Mouse (Mus musculus) kidney, postnatal 14 days (tissue): ENCODE measurements around the gene Pde8a.

Source experiments
- DNase-seq: peaks from one replicate; pipeline ENCODE4 v3.0.0; 2022; ENCODE audit warnings: mixed read lengths

The Pde8a gene

DNA sequence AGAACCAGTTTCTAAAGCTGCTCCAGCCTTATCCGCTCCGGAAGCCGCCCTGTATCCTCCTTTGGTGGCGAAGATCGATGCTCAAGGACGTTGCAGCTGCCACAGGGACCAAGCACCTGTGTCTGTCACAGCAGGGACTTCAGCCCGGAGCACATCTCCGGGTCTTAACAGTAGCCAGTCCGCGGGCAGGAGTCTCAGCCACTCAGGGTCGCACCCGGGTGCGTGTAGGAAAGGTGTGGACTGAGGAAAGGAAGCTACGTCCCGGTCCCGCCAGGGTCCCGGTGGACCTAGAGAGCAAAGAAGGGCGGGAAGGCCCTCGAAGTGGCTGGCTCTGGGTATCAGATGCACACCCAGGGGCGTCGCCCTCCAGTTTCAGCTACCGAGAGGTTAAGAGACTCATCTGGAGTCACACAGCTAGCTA is 1.1 kb upstream of the Pde8a start:
- DNase-seq: peak; percentile 90

DNA sequence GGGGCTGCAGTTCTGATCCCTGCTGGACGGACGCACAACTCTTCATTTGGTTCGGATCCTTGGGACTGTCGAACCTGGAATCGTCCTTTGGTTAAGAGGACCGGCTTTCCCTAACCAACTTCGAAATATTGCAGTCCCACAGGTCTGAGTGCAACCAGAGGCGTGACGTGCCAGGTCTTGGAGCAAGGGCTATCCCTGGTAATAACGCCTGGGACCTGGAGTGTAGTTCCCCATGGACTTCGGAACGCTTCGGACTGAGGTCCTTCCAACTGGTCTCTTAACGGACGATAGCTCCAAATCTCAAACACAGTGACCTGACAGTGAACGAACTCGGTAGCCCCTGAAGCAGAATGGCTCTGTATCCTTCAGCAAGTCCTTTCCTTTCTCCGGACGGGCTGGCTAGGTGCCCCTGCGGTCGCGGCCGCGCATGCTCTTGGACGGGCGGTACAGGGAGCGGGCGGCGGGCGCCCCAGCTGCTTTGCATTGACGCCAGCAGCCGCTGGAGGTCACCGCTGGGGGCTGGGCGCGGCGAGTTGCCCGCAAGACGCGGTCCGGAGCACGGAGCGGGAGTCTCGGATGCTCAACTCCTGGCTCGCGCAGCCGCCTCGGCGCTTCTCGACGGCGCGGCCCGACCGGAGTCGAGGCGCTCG is 574 bp upstream of the Pde8a start:
- DNase-seq: peak; percentile 99

DNA sequence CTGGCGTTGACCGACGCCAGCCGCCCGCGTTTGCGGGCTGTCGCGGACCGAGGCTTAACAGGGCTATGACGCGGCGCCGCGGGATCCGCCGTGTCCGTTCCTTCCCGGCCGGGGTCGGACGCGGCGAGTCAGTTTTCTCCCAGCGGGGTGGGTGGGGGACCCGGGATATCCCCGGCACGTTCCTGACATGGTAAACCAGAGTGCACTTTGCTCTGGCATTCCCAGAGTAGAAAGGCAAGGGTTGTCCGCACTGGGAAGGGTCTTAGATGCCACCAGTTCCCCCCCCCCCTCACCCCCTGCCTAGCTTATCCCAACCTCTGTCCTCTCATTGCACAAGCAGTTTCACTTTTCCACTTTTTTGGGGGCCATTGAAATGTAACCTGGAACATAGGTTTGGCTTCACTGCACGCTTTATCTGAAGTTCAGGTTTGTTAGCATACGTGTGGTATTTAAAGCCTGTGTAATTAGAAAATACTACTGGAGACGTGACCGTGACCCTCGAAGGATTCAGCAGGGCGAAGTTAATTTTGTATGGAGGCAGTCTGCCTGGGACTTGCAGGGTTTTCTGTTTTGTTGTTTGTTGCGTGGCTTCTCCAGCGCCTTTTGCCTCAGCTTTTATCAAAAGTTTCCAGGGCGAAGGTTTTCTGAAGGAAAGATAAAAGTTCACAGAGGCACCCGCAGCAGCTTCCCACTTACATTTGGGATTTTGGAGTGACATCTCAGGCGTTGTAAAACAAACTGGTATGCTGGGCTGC is 934 bp downstream of the Pde8a start:
- no peak for DNase-seq

DNA sequence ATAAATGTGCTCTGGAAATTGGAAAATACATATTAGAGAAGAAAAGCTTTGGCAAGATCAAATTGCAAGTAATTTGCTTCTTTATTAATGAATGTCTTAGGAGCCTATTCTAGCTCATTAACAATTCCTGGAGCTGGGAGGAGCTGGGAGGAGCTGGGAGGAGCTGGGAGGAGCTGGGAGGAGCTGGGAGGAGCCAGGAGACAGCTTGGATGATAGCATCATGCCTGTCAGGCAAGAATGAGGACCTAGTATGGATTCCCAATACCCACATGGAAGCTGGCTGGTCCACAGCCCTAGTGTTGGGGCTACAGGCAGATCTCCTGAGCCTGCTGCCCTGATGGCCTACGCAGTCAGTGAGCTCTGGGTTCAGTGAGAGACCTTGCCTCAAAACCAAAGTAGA is 2.6 kb downstream of the Pde8a start:
- peak; percentile 40 for DNase-seq

DNA sequence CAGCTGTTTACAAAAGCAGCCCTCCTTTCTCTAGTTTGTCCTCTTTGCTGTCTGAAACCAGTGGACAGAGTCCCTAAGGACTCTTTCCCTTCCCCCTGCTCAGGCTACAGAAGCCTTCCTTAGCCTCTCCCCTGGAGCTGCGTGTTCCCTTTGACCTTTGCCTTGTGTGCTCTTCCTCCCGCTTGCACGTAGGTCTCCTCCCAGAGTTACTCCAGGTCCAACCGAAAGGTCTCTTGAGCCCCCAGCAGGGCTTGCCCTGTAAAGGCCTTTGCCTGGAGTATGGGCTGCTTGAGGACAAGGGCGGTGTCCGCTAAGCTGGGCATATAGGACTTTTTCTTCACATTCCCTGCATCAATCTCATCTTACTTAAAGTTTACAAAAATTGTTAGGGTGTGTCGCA is 5.9 kb downstream of the Pde8a start:
- DNase-seq: peak; percentile 36

DNA sequence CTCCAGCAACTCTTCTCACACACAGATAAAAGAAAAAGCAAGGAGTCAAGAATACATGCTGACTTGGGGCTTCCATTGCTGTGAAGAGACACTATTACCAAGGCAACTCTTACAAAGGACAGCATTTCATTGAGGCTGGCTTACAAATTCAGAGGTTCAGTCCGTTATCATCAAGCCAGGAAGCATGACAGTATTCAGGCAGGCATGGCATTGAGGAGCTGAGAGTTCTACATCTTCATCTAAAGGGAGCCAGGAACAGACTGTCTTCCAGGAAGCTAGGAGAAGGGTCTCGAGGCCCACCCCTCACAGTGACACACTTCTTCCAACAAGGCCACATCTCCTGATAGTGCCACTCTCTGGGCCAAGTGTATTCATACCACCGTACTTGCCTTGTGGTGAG is 7.0 kb downstream of the Pde8a start:
- DNase-seq: no peak

DNA sequence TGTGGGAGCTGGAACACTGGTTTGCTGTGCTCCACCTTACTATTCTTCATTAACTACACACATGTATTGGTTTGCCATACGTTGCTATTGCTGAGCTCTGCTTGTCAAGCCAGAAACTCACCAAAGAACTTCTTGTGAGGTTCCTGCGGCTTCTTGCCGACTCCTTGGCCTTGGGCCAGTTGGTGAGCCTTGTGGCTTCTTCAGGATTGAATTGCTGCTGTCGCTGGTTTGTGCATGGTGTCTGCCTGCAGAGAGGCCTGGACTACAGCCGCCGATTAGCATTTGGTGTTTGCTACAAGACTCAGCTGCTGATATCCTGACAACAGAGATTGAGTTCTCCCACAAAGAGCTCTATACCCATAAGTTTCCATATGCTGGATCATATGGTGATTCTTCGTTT is 10.9 kb downstream of the Pde8a start:
- no peak for DNase-seq

DNA sequence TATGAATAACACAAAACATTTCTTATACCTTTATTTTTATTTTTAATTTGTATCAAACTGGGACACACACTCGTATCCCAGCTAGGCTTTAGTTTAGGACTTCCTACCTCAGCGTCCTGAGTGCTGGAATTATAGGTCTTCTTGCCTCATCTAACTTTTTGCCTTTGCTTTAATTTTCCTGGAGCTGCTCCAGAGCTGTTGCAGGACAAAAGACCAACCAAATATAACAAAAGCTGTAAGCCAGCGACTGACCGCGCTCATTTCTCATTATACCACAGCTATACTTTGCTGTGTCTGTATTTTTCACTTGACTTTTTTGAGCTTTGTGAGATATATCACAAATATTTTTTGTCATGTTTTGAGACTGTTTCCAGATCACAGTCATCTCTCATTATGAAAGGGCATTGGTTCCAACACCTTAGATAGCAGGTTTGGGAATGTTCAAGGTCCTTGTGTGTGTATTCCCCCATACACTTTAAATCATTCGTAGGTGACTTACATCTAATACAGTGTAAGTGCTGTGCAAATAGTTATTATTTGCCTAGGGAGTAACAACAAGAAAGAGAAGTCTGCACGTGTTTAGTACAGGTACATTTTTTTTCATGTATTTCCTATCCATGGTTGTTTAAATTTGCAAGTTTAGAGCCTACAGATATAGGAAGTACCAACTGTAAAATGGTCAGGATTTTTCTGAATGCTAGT is 16.8 kb downstream of the Pde8a start:
- no peak for DNase-seq

DNA sequence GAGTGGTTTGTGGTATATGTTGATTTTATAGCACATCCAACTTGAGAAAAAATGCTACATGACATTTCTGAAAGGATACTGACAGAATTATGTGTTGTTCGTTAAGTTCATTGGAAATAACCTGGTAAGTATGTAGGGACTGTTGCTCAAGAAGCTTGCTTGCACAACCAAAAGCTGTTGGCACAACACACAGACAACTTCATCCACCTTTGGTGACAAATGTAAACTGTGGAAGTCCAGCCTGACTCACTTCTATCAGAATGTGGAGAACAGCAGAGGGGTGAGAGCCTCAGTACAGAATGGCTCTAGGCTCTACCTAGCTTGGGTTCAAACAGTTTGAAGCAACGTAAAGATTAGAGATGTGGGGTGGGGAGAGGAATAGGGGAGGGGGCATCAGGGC is 19.3 kb downstream of the Pde8a start:
- no peak for DNase-seq

DNA sequence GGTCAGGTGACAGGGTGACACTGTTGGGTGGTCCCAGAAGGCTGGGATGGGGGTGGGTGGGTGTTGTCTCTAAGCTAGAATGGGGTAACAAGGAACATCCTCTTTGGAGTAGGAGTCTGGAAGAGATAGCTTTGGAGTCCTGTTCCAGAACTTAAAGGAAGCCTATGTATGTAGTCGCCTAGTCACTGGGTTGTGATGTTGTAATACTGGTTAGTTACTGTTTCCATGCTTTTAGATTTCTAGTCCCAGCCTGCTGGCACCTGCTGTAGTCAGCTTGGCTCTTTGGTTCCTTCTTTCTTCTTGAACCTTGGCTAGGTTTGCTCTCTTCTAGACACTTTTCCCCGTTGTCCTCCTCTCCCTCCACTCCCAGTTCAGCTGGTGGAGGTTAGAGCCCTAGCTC is 21.7 kb downstream of the Pde8a start:
- no peak for DNase-seq

DNA sequence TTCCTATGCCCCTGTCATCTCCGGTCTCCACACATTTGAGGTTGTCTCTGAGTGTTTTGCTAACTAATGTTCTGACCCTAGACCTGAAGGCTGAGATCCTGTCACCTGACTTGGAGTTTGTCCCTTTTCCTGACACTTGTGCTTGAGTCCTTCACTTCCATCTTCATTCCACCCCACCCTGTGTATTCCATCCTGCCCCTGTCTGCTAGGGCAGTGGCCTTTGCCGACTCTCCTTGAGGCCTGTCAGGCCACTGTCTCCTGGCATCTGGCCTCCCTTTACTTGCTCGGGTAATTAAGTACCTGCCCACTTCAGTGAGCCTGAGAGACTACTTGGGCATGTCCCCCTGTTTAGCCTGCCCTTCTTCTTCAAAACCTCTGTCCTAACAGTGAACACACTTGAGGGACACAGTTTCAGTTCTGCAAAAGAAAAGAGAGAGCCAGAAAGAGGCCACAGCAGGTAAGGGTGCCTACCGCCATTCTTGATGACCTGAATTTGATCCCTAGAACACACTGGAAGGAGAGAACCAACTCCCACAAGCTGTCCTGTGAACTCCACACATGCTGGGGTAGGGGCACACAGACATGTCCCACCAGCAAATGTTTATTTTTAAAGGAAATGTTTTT is 22.3 kb downstream of the Pde8a start:
- DNase-seq: no peak

DNA sequence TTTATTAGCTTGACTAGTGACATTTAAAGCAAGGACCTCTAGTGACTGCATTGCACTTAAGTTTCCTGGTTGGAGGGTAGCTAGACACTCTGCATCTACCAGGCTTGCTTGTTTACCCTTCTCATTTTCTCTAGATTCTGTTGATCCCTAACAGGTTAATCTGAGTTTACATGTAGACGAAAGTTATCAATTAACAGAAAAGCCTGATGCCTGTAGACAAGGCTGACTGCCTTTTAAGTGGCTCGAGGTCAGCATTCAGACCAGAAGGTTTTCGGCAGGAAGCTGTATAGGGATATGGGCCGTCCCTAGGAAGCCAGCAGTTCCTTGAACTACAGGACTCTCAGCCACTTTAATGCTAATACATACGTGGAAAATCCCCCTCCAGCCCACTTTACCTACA is 30.0 kb downstream of the Pde8a start:
- DNase-seq: peak; percentile 61

DNA sequence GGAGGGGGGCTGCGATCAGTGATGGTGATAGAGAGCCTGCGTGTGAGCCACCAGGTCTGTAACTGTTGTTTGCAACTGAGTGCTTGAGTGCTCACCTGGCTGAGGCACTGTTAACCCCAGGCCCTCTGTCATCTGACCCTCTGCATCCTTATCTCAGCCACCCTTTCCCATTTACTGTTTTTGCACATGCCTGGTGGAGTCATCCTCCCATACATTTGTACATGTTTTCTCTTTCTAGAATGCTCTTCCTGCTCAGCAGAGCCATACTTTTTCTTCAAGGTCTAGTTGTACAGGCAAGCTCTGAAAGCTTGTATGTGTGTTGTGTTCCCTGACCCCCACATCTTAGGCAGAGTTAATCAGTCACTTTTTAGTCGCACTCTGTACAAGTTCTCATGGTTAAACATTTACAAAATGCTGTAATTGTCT is 36.5 kb downstream of the Pde8a start:
- DNase-seq: peak; percentile 65

DNA sequence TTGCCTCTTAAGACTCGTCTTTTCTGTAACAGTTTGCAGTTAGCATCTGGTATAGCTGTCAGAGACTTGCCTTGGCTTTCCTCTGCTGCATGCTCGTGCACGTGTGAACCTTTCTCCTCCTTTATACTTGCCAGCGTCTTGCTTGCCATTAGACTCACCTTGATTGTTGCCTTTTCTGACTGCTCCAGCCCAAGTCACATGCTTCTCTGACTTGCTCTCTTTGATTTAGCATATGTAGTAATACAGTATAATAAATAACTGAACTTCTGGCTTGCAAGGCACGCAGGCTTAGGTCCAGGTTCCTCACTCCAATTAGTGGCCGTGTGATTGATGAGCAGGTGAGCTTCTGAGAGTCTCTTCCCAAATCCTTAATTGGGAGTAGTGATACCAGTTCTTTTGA is 37.2 kb downstream of the Pde8a start:
- DNase-seq: peak; percentile 54

DNA sequence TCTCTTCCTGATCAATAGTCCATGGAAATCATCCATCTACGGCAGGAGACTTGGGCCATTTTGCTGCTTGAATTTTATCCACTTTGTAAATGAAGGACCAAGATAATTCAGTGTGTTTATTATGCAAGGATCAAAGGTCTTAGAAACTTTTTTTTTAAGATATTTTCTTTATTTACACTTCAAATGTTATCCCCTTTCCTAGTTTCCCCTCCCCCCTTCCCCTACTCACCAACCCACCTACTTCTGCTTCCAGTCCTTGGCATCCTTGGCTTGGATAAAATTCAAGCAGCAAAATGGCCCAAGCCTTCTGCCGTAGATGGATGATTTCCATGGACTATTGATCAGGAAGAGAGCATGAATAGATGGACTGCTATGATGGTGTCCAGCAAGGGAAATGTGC is 38.1 kb downstream of the Pde8a start:
- no peak for DNase-seq

DNA sequence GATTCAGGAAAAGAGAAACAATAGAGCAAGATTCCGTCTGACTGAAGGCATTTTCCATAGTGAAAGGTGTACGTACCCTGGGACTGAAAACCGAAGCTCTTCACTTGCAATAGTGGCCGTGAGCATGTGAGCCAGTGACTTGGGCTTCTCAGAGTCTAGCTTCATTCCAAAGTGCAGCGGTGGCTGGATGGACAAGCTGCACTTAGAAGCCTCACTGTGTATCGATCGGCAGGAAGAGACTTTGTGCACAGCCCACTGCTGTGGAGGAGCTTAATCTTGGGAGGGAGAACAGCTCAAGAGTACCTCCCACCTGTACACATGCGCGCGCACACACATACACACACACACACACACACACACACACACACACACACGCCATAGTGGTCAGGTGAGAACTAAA is 39.9 kb downstream of the Pde8a start:
- DNase-seq: peak; percentile 41

DNA sequence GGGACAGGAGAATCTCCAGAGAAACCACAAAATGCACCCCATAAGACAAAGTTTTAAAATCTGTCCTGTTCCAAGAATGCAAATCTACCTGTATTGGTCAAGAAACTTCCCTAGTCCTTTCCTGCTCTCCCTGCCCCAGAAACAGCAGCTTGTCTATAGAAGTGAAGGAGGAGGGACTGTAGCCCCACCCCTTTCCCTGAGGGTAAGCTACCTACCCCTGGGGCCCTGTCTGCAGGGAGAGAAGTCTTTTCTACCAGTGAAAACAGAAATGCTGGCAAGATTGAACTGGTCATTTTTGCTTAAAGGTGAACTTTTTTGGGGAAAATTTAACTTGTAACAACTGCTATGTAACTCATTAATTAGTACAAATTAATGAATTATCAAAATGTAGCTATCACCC is 41.2 kb downstream of the Pde8a start:
- DNase-seq: peak; percentile 67

DNA sequence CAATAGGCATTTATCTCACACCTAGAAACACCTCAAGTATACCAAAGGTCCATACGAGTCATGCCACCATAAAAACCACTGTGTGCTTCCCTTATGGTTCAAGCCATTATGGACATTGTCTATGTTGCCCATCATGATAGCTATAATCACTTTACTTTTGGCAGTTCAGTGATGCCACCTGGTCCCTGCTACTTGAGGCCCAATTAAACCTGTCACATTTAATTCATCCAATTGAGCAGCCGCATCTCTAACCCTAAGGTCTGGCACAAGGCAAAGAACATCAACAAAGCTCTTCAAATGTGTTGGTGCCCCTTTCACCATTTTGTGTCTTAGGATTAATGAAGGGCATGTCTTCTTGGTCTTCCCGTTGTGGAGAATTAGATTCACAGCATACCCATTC is 42.1 kb downstream of the Pde8a start:
- no peak for DNase-seq

DNA sequence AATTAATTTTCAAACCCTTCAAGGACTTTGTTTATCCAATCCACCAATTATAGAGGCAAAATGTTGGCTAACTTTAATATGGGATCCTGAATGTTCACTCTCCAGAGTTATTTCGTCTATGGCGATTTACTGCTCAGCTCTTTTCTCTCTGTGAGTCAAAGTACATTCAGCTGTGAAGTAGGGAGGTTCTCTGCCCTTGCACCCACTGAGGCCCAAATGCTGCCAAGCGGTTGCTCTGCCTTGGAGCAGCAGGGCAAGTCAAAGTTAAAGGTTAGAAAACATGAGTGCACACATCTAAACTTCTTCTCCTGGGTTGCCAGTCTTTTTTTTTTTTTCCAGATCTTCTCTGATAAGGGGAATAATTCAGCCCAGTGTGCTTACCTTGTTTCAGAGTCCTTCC is 43.4 kb downstream of the Pde8a start:
- DNase-seq: peak; percentile 59

DNA sequence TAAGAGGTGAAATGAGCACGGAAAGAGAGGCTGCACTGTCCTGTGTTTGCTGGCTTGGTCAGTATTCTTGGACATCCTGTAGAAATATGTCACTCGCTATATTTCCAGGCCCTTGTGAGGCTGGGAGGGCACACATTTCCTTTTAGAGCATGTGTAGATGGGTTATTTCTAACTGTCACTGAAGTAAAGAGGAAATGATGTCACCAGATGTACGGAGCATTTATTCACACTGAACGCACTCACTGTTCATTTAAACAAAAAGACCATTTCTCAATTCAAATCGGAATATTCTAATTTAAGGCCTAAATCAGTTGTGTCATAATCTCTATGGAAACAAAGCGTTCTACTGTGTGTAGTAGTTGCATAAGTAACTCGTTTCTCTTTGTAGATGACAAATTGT is 48.2 kb downstream of the Pde8a start:
- no peak for DNase-seq

DNA sequence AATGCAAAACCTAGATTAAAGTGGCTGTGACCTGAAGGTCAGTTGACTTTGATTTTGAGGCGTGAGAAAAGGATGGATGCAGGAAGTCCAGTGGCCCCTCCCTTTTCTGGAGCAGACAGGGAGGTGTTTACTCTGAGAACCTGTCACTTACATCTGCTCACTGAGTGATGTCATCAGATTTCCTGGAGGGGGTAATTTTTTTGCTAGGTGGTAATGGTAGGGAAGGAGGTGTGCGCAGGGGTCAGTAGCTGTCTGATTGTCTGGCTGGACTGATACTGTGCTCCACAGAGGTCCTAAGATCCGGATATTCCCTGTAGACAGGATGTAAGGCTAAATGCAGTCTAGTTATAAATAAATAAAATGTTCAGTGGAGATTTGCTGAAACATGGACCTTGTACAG is 59.5 kb downstream of the Pde8a start:
- DNase-seq: no peak

DNA sequence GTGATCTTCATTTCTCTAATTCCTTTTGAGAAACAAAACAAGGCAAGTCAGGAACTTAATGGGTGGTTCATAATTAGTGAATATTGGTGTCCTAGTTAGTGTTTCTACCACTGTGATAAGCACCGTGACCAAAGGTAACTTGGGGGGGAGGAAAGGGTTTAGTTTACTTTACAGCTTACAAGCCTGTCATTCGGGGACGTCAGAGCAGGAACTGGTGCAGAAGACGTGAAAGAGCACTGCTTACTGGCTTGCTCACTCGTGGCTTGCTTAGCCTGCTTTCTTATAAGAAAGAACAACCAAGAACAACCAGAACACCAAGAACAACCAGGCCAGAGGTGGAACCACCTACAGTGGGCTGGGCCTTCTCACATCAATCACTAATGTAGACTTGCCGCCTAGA is 65.6 kb downstream of the Pde8a start:
- DNase-seq: no peak

DNA sequence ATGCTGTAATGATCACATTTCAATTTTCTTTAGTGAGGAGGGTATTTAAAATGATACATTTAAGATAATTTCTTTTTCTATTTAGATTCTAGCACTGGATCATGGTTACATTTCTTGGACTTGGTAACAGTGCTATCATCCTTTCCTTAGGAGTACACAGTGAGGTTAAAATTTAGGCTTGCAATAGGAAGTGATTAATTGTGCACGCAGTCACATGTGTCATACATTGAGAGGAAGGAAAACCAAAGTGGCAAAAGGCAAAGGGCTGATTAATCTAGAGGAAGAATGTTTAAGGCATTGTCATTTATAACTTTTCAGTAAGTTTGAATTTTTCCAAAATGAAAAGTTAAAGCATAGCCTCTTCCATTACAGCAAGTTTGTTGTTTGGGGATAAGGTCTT is 67.8 kb downstream of the Pde8a start:
- no peak for DNase-seq

DNA sequence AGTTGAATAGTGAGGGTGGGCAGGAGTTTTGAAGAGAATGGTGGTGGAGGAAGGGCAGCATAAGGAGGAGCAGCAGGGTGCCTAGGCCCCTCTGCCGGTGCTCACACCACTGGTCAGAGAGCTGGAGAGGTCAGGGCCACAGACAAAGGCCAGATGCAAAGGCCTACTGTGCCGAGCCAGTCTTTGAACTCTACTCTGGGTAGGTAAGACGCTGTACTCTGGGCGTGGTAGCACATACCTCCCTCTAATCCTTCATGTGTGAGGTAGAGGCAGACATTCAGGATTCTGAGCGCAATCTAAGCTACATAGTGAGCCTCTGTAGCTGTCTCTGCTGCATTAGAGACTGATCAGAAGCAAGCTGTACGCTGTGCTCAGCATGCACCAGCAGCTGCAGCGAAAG is 73.1 kb downstream of the Pde8a start:
- DNase-seq: no peak
